Mouse (Mus musculus) frontal cortex, postnatal 10 days (tissue): ENCODE data around the gene Gm37596.
"Not testable (repeated sequence)": the region's sequence is repeated elsewhere in the genome, so short reads cannot be mapped to it uniquely, and the experiment has no call there.

ENCODE experiments used
- DNase-seq, 2 experiments: peaks; one replicate each; pipeline ENCODE4 v3.0.0; 2022; ENCODE audit warnings: low spot score in 2 of 2, mixed read lengths in 1 of 2

The Gm37596 gene

DNA sequence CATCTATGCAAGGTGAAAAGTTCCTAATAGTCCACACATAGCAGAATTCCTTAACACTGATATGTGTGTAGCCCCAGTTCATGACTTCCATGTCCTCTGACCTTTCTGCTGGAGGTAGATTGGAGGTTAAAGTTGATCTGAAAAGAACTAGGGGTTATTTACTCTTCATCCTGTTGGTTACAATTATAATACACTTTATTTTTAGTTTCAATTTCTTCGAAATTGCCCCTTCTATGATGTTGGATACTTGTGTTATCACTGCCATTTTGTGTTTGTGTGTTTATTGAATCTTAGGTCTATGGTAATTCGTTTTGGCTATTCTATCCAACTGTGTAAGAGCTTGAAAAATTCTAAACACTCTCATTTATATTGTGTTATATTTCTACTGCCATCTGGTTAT, at the start of gene Gm37596:
Gene Gm37596, minus strand, starts transcription at position 101 of the 400 bp plus-strand sequence.
- DNase-seq: not testable (repeated sequence)

DNA sequence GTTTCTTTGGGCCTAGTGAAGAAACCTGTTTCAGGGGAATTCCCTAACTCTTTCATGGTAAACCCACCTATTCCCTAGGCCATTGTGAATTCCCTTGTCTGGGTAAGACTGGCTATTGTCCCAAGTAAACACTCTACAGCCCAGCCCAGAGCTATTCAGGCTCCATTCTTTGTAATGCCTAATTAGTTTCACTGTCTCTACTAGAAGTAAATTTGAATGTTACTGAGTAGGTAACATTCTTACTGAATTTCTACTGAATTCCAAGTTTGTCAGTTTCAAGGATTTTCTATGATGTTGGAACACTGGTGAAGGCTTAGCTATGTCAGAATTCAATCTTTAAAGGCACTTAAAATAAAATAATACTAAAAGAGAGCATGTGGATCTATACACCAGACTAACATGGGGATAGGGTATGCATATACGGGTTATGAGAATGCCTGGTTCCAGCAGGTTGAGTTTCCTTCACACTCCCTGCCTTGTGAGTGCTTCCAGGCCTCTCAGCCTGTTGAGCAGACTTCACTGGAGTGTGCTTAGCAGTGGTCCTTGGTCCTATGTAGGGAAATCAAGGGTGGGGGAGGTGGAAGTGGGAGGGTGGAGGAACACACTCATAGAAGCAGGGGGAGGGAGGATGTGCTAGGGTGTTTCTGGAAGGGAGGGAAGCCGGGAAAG, 16.2 kb upstream of the Gm37596 start:
- DNase-seq: not testable (repeated sequence)

DNA sequence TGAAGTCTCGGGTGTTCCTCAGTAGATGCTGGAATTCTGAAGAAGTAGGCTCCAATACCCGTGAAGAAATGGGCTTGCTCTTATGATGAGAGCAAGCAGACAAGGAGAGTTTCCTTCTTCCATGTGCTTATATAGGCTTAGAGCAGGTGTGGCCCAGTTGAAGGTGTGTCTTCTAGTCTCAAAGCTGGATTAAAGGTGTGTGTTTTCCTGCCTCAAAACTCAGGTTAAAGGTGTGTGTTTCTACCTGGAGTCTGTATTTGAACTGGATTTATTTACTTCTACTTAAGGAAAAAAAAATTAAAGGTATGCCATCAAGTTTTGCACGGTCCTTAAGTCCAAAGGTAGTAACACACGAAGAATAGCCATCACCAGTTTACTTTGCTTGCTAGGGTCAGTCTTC, 16.7 kb downstream of the Gm37596 start, which contains the start of gene Tdpoz1:
Gene Tdpoz1, minus strand, starts transcription at position 101 of the 400 bp plus-strand sequence.
- DNase-seq: not testable (repeated sequence)

DNA sequence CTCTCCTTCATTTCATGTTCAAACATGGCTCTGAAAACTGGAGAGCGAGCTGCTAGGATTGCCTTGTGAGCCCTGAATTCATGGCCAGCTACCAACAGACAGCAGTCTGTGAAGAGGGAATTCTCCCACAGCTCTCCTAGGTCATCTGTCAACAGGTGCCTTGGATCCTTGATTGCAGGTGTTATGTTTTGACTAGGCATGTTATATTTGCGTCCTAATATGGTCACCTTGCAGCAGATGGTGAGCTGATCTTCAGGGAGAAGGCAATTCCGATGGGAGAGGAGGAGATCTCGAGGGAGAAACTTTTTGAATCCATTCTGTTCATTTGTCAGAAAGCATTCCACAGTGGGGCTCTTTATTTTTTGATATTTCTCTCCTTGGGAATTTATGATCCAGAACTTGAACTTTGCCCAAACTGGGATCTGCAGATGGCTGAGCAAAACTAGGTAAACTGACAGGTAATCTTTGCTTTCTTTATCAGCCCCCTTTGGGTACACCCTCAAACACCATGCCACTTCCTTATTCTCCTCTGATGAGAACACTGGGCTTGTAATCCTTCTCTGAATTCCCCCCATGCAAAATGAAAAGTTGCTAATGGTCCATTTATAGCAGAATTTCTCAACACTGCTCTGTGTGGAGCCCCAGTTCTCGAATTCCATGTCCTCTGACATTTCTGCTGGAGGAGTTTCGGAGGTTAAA, 21.9 kb downstream of the Gm37596 start:
- DNase-seq: not testable (repeated sequence)

DNA sequence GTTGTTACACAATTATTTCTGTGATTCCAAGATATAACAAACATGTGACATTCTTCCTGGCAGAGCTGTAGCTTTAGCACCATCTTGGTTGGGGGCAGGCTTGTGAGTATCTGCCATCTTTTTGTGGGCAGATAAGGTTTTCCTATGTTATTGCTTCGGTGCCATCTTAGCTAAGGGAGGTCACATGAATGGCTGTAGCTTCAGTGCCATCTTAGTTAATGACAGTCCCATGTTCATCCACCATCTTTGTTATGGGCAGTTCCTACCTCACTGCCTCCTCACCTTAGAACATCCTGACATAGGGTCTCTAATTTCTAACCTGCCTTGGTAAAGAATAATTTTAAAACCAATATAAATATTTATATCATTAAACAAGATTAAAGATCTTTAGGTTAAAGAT, 38.6 kb downstream of the Gm37596 start:
- DNase-seq: no peak

DNA sequence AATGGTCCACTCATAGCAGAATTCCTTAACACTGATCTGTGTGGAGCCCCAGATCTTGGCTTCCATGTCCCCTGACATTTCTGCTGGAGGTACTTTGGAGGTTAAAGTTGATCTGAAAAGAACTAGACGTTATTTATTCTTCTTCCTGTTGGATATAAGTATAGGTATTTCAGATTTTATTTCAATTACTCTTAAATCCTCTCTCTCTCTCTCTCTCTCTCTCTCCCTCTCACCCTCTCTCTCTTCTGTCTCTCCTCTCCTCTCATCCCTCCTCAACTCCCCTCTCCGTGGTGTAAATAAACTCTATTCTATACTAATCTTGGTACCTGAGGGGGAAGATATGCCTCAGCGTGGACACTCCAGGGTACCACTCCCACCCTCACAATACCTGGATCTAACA, 40.3 kb downstream of the Gm37596 start, which contains the start of gene Tdpoz2:
Gene Tdpoz2, minus strand, starts transcription at position 101 of the 400 bp plus-strand sequence.
- no peak for DNase-seq
